Mouse (Mus musculus): ENCODE measurements around the gene Wdr35. TPM values are rescaled to one million over a fixed set of nuclear protein-coding genes. Genes with fewer than 3 reads are reported as not detected.
A peak's percentile ranks its signal among the peaks of the same experiment; 100 is the strongest.

Gene Wdr35
- polyA plus RNA-seq, 1 experiment from 2014 or later: 22.8 TPM

DNA sequence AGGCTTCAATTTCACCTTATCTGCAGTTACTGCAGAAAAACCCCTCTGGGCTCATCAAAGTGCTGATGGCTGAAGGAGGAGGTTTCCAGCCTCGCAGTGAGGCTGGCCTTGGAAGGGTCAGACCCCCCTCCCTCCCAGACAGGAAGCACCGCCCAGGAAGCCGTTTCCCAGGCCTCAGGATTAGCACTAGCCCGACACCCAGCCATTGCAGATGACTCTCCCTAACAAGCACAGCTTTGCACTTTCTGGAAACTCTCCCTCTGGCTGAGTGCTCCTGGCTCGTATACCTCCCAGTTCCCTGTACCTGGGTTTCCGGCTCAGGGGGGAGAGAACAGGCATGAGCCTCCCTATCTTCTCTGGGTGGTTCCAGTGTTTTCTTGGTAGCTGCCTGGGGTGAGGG, 77.1 kb downstream of the Wdr35 start:
- ATAC-seq (ENCODE audit: low FRiP score) (no peak), DNase-seq (ENCODE audit: low spot score) (no peak)
- no peaks in the 10 kb centered on the region for H3K27me3 ChIP-seq (ENCODE audit: control insufficient read depth, insufficient read depth, low read length)
- H3K9ac ChIP-seq (ENCODE audit: low read depth, low read length): no peak overlapping the region
- 41% methylated on average over 6 of the region's 6 CpGs for WGBS
- no peak overlapping the region for H3K4me2 ChIP-seq (replicated peaks; ENCODE audit: low read depth, low read length)
- H3K36me3 ChIP-seq (ENCODE audit: control insufficient read depth, insufficient read depth, low read length): no peaks in the 10 kb centered on the region
- no peaks in the 10 kb centered on the region for H3K9me3 ChIP-seq (ENCODE audit: control insufficient read depth, low read length)
- no peaks in the 10 kb centered on the region for H3K4me1 ChIP-seq (replicated peaks; ENCODE audit: control insufficient read depth, insufficient read depth, low read length)
- H3K4me3 ChIP-seq (ENCODE audit: low read depth, low read length): no peak overlapping the region
- H3K27ac ChIP-seq (ENCODE audit: low read depth, low read length): no peak overlapping the region

DNA sequence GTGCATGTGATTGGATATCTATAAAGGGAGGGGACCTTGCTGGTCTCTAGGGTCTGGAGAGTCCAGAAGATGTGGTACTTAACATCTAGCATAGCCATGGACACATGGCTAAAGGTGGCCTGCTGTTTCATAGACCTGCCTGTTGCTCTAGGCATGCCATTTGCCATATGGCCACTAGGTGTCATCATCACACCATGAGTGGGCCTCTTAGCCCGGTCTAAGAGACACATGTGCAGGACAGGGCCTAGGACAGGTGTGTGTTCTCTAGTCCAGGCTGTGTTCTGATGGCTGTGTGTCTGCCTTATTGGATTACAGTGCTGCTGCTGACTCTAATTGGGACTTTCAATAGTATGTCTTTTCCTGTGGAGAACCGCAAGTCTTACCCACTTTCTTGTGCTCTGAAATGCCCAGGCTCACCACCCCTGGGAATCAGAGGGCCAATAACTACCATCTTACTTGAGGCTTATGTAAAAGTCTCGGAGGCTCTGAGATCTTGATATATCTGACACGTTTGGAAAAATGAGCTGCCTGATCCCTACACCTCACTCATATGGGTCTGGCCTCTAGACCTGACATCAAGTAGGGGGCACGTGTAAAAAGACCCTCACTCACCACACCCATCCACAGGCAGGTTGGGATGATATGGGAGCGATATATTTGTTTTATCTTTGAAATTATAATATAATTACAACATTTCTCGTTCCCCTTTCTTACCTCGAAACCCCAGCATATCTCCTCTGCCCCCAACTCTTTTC, 78.6 kb downstream of the Wdr35 start:
- WGBS: 59% methylated on average over 8 of the region's 8 CpGs
- H3K27me3 ChIP-seq (ENCODE audit: control insufficient read depth, insufficient read depth, low read length): no peaks in the 10 kb centered on the region
- ATAC-seq (ENCODE audit: low FRiP score) (peak; percentile 83), DNase-seq (ENCODE audit: low spot score) (peak; percentile 87)
- no peak overlapping the region for H3K27ac ChIP-seq (ENCODE audit: low read depth, low read length)
- H3K4me1 ChIP-seq (replicated peaks; ENCODE audit: control insufficient read depth, insufficient read depth, low read length): no peaks in the 10 kb centered on the region
- no peaks in the 10 kb centered on the region for H3K36me3 ChIP-seq (ENCODE audit: control insufficient read depth, insufficient read depth, low read length)
- no peaks in the 10 kb centered on the region for H3K9me3 ChIP-seq (ENCODE audit: control insufficient read depth, low read length)
- H3K4me3 ChIP-seq (ENCODE audit: low read depth, low read length): no peak overlapping the region
- no peak overlapping the region for H3K4me2 ChIP-seq (replicated peaks; ENCODE audit: low read depth, low read length)
- no peak overlapping the region for H3K9ac ChIP-seq (ENCODE audit: low read depth, low read length)

DNA sequence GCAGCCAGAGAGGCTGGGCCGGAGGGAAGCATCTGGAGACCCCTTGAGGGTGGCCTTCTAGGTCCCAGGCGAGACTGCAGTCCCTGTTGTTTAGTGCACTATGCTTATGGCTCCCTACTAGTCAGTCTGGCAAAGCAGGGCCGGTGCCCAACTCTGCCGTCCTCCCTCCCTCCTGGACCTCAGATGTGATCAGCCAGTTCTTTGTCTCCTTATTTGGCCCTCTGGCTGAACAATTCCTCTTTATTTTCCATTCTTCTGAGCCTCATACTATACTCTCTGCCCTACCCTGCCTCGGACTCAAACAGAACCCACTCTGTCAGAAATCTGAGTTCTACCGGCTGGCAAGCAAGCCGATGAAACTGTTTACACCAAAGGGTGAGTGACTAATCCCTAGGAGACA, 79.7 kb downstream of the Wdr35 start:
- no peak for ATAC-seq (ENCODE audit: low FRiP score)
- Histone ChIP-seq H3K9ac (ENCODE audit: low read depth, low read length) (no peak overlapping the region), H3K4me3 (ENCODE audit: low read depth, low read length) (no peak overlapping the region), H3K27ac (ENCODE audit: low read depth, low read length) (no peak overlapping the region), H3K4me2 (replicated peaks; ENCODE audit: low read depth, low read length) (no peak overlapping the region), H3K36me3 (ENCODE audit: control insufficient read depth, insufficient read depth, low read length) (no peaks in the 10 kb centered on the region), H3K4me1 (replicated peaks; ENCODE audit: control insufficient read depth, insufficient read depth, low read length) (no peaks in the 10 kb centered on the region), H3K9me3 (ENCODE audit: control insufficient read depth, low read length) (no peaks in the 10 kb centered on the region), H3K27me3 (ENCODE audit: control insufficient read depth, insufficient read depth, low read length) (no peaks in the 10 kb centered on the region)
- 59% methylated on average over 7 of the region's 7 CpGs for WGBS
- DNase-seq (ENCODE audit: low spot score): no peak

DNA sequence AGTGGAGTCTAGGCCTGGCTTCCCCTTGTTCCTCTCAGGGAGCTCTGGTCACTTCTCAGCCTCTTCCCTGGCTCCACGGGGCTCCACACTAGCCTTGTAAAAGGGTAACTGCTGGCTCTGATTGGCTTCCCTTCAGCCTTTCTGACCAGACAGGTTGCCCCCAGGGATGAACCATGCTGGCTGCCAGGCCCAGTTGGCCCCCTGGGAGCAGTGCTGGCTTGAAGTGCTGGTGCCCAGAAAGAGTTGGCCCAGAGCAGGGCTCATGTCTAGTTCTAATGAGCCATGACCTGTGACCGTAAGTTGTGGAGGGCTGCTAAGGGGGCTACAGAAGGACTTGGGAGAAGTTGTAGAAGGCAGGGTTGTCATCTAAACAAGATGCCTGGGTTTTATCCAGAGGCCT, 80.3 kb downstream of the Wdr35 start:
- ATAC-seq (ENCODE audit: low FRiP score) (no peak), DNase-seq (ENCODE audit: low spot score) (no peak)
- H3K9ac ChIP-seq (ENCODE audit: low read depth, low read length): no peak overlapping the region
- no peaks in the 10 kb centered on the region for H3K9me3 ChIP-seq (ENCODE audit: control insufficient read depth, low read length)
- H3K4me2 ChIP-seq (replicated peaks; ENCODE audit: low read depth, low read length): no peak overlapping the region
- H3K27me3 ChIP-seq (ENCODE audit: control insufficient read depth, insufficient read depth, low read length): no peaks in the 10 kb centered on the region
- no peak overlapping the region for H3K4me3 ChIP-seq (ENCODE audit: low read depth, low read length)
- no peaks in the 10 kb centered on the region for H3K36me3 ChIP-seq (ENCODE audit: control insufficient read depth, insufficient read depth, low read length)
- 77% methylated on average over 2 of the region's 2 CpGs for WGBS
- H3K4me1 ChIP-seq (replicated peaks; ENCODE audit: control insufficient read depth, insufficient read depth, low read length): no peaks in the 10 kb centered on the region
- no peak overlapping the region for H3K27ac ChIP-seq (ENCODE audit: low read depth, low read length)

DNA sequence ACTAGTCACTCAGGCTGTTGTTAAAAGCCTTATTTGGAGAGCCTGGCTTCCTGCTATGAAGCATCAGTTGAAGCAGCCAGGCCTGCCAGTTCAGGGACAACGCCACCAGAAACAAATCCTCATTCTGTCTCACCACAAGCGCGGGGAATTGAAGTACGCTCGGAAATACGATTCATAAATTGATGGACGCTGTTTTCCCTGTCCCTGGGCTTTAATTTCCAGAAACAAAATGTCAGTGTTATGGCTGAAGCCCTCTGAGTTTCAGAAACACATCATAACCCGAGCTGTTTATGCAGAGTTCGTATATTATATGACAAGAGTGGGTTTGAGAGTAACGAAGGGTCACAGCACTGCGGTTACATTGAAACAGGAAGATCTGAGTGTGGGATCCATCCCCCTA, 81.6 kb downstream of the Wdr35 start:
- Histone ChIP-seq H3K4me2 (replicated peaks; ENCODE audit: low read depth, low read length) (no peak overlapping the region), H3K9ac (ENCODE audit: low read depth, low read length) (no peak overlapping the region), H3K27me3 (ENCODE audit: control insufficient read depth, insufficient read depth, low read length) (no peaks in the 10 kb centered on the region), H3K4me3 (ENCODE audit: low read depth, low read length) (no peak overlapping the region), H3K36me3 (ENCODE audit: control insufficient read depth, insufficient read depth, low read length) (no peaks in the 10 kb centered on the region), H3K27ac (ENCODE audit: low read depth, low read length) (no peak overlapping the region), H3K9me3 (ENCODE audit: control insufficient read depth, low read length) (no peaks in the 10 kb centered on the region), H3K4me1 (replicated peaks; ENCODE audit: control insufficient read depth, insufficient read depth, low read length) (no peaks in the 10 kb centered on the region)
- WGBS: 79% methylated on average over 11 of the region's 11 CpGs
- no peak for ATAC-seq (ENCODE audit: low FRiP score)
- no peak for DNase-seq (ENCODE audit: low spot score)

- 93% methylated on average over 3 of the region's 3 CpGs for WGBS
- H3K4me1 ChIP-seq (replicated peaks; ENCODE audit: control insufficient read depth, insufficient read depth, low read length): no peaks in the 10 kb centered on the region
- no peaks in the 10 kb centered on the region for H3K9me3 ChIP-seq (ENCODE audit: control insufficient read depth, low read length)
- H3K27me3 ChIP-seq (ENCODE audit: control insufficient read depth, insufficient read depth, low read length): no peaks in the 10 kb centered on the region
- no peaks in the 10 kb centered on the region for H3K36me3 ChIP-seq (ENCODE audit: control insufficient read depth, insufficient read depth, low read length)
- H3K4me2 ChIP-seq (replicated peaks; ENCODE audit: low read depth, low read length): no peak overlapping the region
- no peak overlapping the region for H3K9ac ChIP-seq (ENCODE audit: low read depth, low read length)
- DNase-seq (ENCODE audit: low spot score) (no peak), ATAC-seq (ENCODE audit: low FRiP score) (no peak)
- no peak overlapping the region for H3K4me3 ChIP-seq (ENCODE audit: low read depth, low read length)
- H3K27ac ChIP-seq (ENCODE audit: low read depth, low read length): no peak overlapping the region
These were observed 85.8 kb downstream of the Wdr35 start for GRCm38 (mm10) chr12:9059502-9059901.

GRCm38 (mm10) chr12:9059965-9060364, 86.3 kb downstream of the Wdr35 start:
- Histone ChIP-seq H3K9me3 (ENCODE audit: control insufficient read depth, low read length) (no peaks in the 10 kb centered on the region), H3K4me2 (replicated peaks; ENCODE audit: low read depth, low read length) (no peak overlapping the region), H3K27ac (ENCODE audit: low read depth, low read length) (no peak overlapping the region), H3K4me3 (ENCODE audit: low read depth, low read length) (no peak overlapping the region), H3K36me3 (ENCODE audit: control insufficient read depth, insufficient read depth, low read length) (no peaks in the 10 kb centered on the region), H3K27me3 (ENCODE audit: control insufficient read depth, insufficient read depth, low read length) (no peaks in the 10 kb centered on the region), H3K4me1 (replicated peaks; ENCODE audit: control insufficient read depth, insufficient read depth, low read length) (no peaks in the 10 kb centered on the region), H3K9ac (ENCODE audit: low read depth, low read length) (no peak overlapping the region)
- DNase-seq (ENCODE audit: low spot score) (no peak), ATAC-seq (ENCODE audit: low FRiP score) (no peak)
- WGBS: 90% methylated on average over 9 of the region's 9 CpGs

- no peak for DNase-seq (ENCODE audit: low spot score)
- no peaks in the 10 kb centered on the region for H3K36me3 ChIP-seq (ENCODE audit: control insufficient read depth, insufficient read depth, low read length)
- H3K4me1 ChIP-seq (replicated peaks; ENCODE audit: control insufficient read depth, insufficient read depth, low read length): no peaks in the 10 kb centered on the region
- no peaks in the 10 kb centered on the region for H3K9me3 ChIP-seq (ENCODE audit: control insufficient read depth, low read length)
- H3K9ac ChIP-seq (ENCODE audit: low read depth, low read length): no peak overlapping the region
- no peaks in the 10 kb centered on the region for H3K27me3 ChIP-seq (ENCODE audit: control insufficient read depth, insufficient read depth, low read length)
- 78% methylated on average over 6 of the region's 6 CpGs for WGBS
- no peak overlapping the region for H3K4me2 ChIP-seq (replicated peaks; ENCODE audit: low read depth, low read length)
- H3K27ac ChIP-seq (ENCODE audit: low read depth, low read length): no peak overlapping the region
- ATAC-seq (ENCODE audit: low FRiP score): no peak
- no peak overlapping the region for H3K4me3 ChIP-seq (ENCODE audit: low read depth, low read length)
These were observed 89.9 kb downstream of the Wdr35 start for GRCm38 (mm10) chr12:9063611-9064010.

DNA sequence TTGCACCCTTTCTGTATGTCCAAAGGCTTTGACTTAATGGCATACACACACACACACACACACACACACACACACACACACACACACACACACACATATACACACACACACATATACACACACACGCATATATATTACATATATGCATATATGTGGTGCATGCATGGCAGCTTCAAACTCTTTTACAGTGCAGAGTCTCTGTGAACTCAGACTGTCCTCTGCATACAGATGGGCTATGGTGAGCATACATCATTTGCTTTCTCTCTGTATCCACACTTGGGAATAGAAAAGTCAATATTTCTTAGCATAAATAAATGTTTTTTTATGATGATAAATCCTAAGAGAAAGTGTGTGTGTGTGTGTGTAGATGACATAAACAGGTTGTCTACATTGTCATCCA, 97.4 kb downstream of the Wdr35 start:
- no peak overlapping the region for H3K9ac ChIP-seq (ENCODE audit: low read depth, low read length)
- H3K36me3 ChIP-seq (ENCODE audit: control insufficient read depth, insufficient read depth, low read length): no peaks in the 10 kb centered on the region
- no peak overlapping the region for H3K27ac ChIP-seq (ENCODE audit: low read depth, low read length)
- 93% methylated on average over 1 of the region's 1 CpGs for WGBS
- H3K27me3 ChIP-seq (ENCODE audit: control insufficient read depth, insufficient read depth, low read length): no peaks in the 10 kb centered on the region
- ATAC-seq (ENCODE audit: low FRiP score): no peak
- no peak overlapping the region for H3K4me2 ChIP-seq (replicated peaks; ENCODE audit: low read depth, low read length)
- DNase-seq (ENCODE audit: low spot score): no peak
- H3K4me1 ChIP-seq (replicated peaks; ENCODE audit: control insufficient read depth, insufficient read depth, low read length): no peaks in the 10 kb centered on the region
- H3K9me3 ChIP-seq (ENCODE audit: control insufficient read depth, low read length): no peaks in the 10 kb centered on the region
- H3K4me3 ChIP-seq (ENCODE audit: low read depth, low read length): no peak overlapping the region
